Mouse (Mus musculus): Measurements from ENCODE around the gene Slc36a3. TPM values are rescaled to one million over a fixed set of nuclear protein-coding genes. Genes with fewer than 3 reads are reported as not detected.
A peak's percentile ranks its signal among the peaks of the same experiment; 100 is the strongest.

Slc36a3 gene
- polyA plus RNA-seq, 1 experiment from 2014 or later = not detected

- H3K4me3 ChIP-seq = no peak overlapping the region
- H3K36me3 ChIP-seq (replicated peaks) = no peaks in the 10 kb centered on the region
- no peaks in the 10 kb centered on the region for H3K4me1 ChIP-seq
- no peaks in the 10 kb centered on the region for H3K9me3 ChIP-seq
- DNase-seq (ENCODE audit: low spot score) = no peak
- 92% methylated on average over 4 of the region's 4 CpGs for WGBS
- H3K27me3 ChIP-seq (replicated peaks; ENCODE audit: low read depth, poor library complexity, severe bottlenecking) = no peaks in the 10 kb centered on the region
- H3K27ac ChIP-seq (replicated peaks) = no peak overlapping the region
These were observed 17.0 kb upstream of the Slc36a3 start for GRCm38 (mm10) chr11:55168504-55168903.

- no peaks in the 10 kb centered on the region for H3K36me3 ChIP-seq (replicated peaks)
- H3K4me3 ChIP-seq = no peak overlapping the region
- no peak overlapping the region for H3K27ac ChIP-seq (replicated peaks)
- no peaks in the 10 kb centered on the region for H3K9me3 ChIP-seq
- no peaks in the 10 kb centered on the region for H3K4me1 ChIP-seq
- WGBS = 92% methylated on average over 7 of the region's 7 CpGs
- no peaks in the 10 kb centered on the region for H3K27me3 ChIP-seq (replicated peaks; ENCODE audit: low read depth, poor library complexity, severe bottlenecking)
- DNase-seq (ENCODE audit: low spot score) = no peak
These were observed 14.2 kb upstream of the Slc36a3 start for GRCm38 (mm10) chr11:55165748-55166147.

- Histone ChIP-seq H3K9me3 (no peaks in the 10 kb centered on the region), H3K4me1 (no peaks in the 10 kb centered on the region), H3K27me3 (replicated peaks; ENCODE audit: low read depth, poor library complexity, severe bottlenecking) (no peaks in the 10 kb centered on the region), H3K36me3 (replicated peaks) (no peaks in the 10 kb centered on the region), H3K4me3 (no peak overlapping the region), H3K27ac (replicated peaks) (no peak overlapping the region)
- 44% methylated on average over 3 of the region's 3 CpGs for WGBS
- DNase-seq (ENCODE audit: low spot score) = peak; percentile 40
These were observed 13.2 kb upstream of the Slc36a3 start for GRCm38 (mm10) chr11:55164723-55165122.

- Histone ChIP-seq H3K27ac (replicated peaks) (no peak overlapping the region), H3K9me3 (no peaks in the 10 kb centered on the region), H3K4me1 (no peaks in the 10 kb centered on the region), H3K4me3 (no peak overlapping the region), H3K36me3 (replicated peaks) (no peaks in the 10 kb centered on the region), H3K27me3 (replicated peaks; ENCODE audit: low read depth, poor library complexity, severe bottlenecking) (no peaks in the 10 kb centered on the region)
- peak; percentile 55 for DNase-seq (ENCODE audit: low spot score)
- WGBS = 49% methylated on average over 9 of the region's 9 CpGs
These were observed 11.2 kb upstream of the Slc36a3 start for GRCm38 (mm10) chr11:55162670-55163069.

- no peaks in the 10 kb centered on the region for H3K36me3 ChIP-seq (replicated peaks)
- peak; percentile 79 for DNase-seq (ENCODE audit: low spot score)
- no peaks in the 10 kb centered on the region for H3K9me3 ChIP-seq
- H3K27ac ChIP-seq (replicated peaks) = no peak overlapping the region
- WGBS = 52% methylated on average over 13 of the region's 13 CpGs
- no peak overlapping the region for H3K4me3 ChIP-seq
- no peaks in the 10 kb centered on the region for H3K4me1 ChIP-seq
- no peaks in the 10 kb centered on the region for H3K27me3 ChIP-seq (replicated peaks; ENCODE audit: low read depth, poor library complexity, severe bottlenecking)
These were observed 7.4 kb upstream of the Slc36a3 start for GRCm38 (mm10) chr11:55158785-55159359.

GRCm38 (mm10) chr11:55155070-55155421 lies 3.5 kb upstream of the Slc36a3 start:
- no peaks in the 10 kb centered on the region for H3K9me3 ChIP-seq
- DNase-seq (ENCODE audit: low spot score) = no peak
- no peak overlapping the region for H3K4me3 ChIP-seq
- H3K36me3 ChIP-seq (replicated peaks) = no peaks in the 10 kb centered on the region
- H3K27ac ChIP-seq (replicated peaks) = no peak overlapping the region
- no peaks in the 10 kb centered on the region for H3K4me1 ChIP-seq
- WGBS = 78% methylated on average over 6 of the region's 6 CpGs
- H3K27me3 ChIP-seq (replicated peaks; ENCODE audit: low read depth, poor library complexity, severe bottlenecking) = no peaks in the 10 kb centered on the region

- Histone ChIP-seq H3K27me3 (replicated peaks; ENCODE audit: low read depth, poor library complexity, severe bottlenecking) (no peaks in the 10 kb centered on the region), H3K4me1 (no peaks in the 10 kb centered on the region), H3K36me3 (replicated peaks) (no peaks in the 10 kb centered on the region), H3K27ac (replicated peaks) (no peak overlapping the region), H3K4me3 (no peak overlapping the region), H3K9me3 (no peaks in the 10 kb centered on the region)
- DNase-seq (ENCODE audit: low spot score) = no peak
- 71% methylated on average over 3 of the region's 3 CpGs for WGBS
These were observed 3.0 kb upstream of the Slc36a3 start for GRCm38 (mm10) chr11:55154398-55155069.

GRCm38 (mm10) chr11:55148461-55148860 lies 3.0 kb downstream of the Slc36a3 start:
- WGBS = 82% methylated on average over 4 of the region's 4 CpGs
- H3K27ac ChIP-seq (replicated peaks) = no peak overlapping the region
- H3K9me3 ChIP-seq = no peaks in the 10 kb centered on the region
- no peaks in the 10 kb centered on the region for H3K4me1 ChIP-seq
- no peaks in the 10 kb centered on the region for H3K27me3 ChIP-seq (replicated peaks; ENCODE audit: low read depth, poor library complexity, severe bottlenecking)
- no peak overlapping the region for H3K4me3 ChIP-seq
- DNase-seq (ENCODE audit: low spot score) = no peak
- no peaks in the 10 kb centered on the region for H3K36me3 ChIP-seq (replicated peaks)

GRCm38 (mm10) chr11:55147423-55147822 lies 4.1 kb downstream of the Slc36a3 start:
- Histone ChIP-seq H3K27me3 (replicated peaks; ENCODE audit: low read depth, poor library complexity, severe bottlenecking) (no peaks in the 10 kb centered on the region), H3K36me3 (replicated peaks) (no peaks in the 10 kb centered on the region), H3K4me3 (no peak overlapping the region), H3K27ac (replicated peaks) (no peak overlapping the region), H3K9me3 (no peaks in the 10 kb centered on the region), H3K4me1 (no peaks in the 10 kb centered on the region)
- whole genome bisulfite sequencing = 72% methylated on average over 6 of the region's 6 CpGs
- no peak for DNase-seq (ENCODE audit: low spot score)

GRCm38 (mm10) chr11:55146855-55147254 lies 4.7 kb downstream of the Slc36a3 start:
- no peak for DNase-seq (ENCODE audit: low spot score)
- WGBS = 76% methylated on average over 1 of the region's 1 CpGs
- H3K27me3 ChIP-seq (replicated peaks; ENCODE audit: low read depth, poor library complexity, severe bottlenecking) = no peaks in the 10 kb centered on the region
- no peaks in the 10 kb centered on the region for H3K36me3 ChIP-seq (replicated peaks)
- no peaks in the 10 kb centered on the region for H3K9me3 ChIP-seq
- no peak overlapping the region for H3K27ac ChIP-seq (replicated peaks)
- H3K4me1 ChIP-seq = no peaks in the 10 kb centered on the region
- H3K4me3 ChIP-seq = no peak overlapping the region

- Histone ChIP-seq H3K9me3 (no peaks in the 10 kb centered on the region), H3K36me3 (replicated peaks) (no peaks in the 10 kb centered on the region), H3K4me1 (no peaks in the 10 kb centered on the region), H3K27ac (replicated peaks) (no peak overlapping the region), H3K27me3 (replicated peaks; ENCODE audit: low read depth, poor library complexity, severe bottlenecking) (no peaks in the 10 kb centered on the region), H3K4me3 (no peak overlapping the region)
- WGBS = 85% methylated on average over 5 of the region's 5 CpGs
- no peak for DNase-seq (ENCODE audit: low spot score)
These were observed 7.5 kb downstream of the Slc36a3 start for GRCm38 (mm10) chr11:55144011-55144410.

GRCm38 (mm10) chr11:55141502-55141901 lies 10.0 kb downstream of the Slc36a3 start:
- WGBS = 90% methylated on average over 4 of the region's 4 CpGs
- Histone ChIP-seq H3K4me3 (no peak overlapping the region), H3K4me1 (no peaks in the 10 kb centered on the region), H3K9me3 (no peaks in the 10 kb centered on the region), H3K27me3 (replicated peaks; ENCODE audit: low read depth, poor library complexity, severe bottlenecking) (no peaks in the 10 kb centered on the region), H3K36me3 (replicated peaks) (no peaks in the 10 kb centered on the region), H3K27ac (replicated peaks) (no peak overlapping the region)
- DNase-seq (ENCODE audit: low spot score) = no peak

- H3K4me3 ChIP-seq = no peak overlapping the region
- DNase-seq (ENCODE audit: low spot score) = no peak
- H3K27ac ChIP-seq (replicated peaks) = no peak overlapping the region
- H3K4me1 ChIP-seq = no peaks in the 10 kb centered on the region
- no peaks in the 10 kb centered on the region for H3K9me3 ChIP-seq
- no peaks in the 10 kb centered on the region for H3K36me3 ChIP-seq (replicated peaks)
- no peaks in the 10 kb centered on the region for H3K27me3 ChIP-seq (replicated peaks; ENCODE audit: low read depth, poor library complexity, severe bottlenecking)
These were observed 13.9 kb downstream of the Slc36a3 start for GRCm38 (mm10) chr11:55137646-55138045.

All from embryonic facial prominence, embryonic 10.5 days (tissue).